Mouse (Mus musculus) hindbrain, embryonic 14.5 days (tissue): ENCODE measurements around the gene Nomo1. TPM values are rescaled to one million over a fixed set of nuclear protein-coding genes. Genes with fewer than 3 reads are reported as not detected.

Source experiments
- ATAC-seq: fragments of 200-750 bp; cut with Nextera tagmentation; 2 replicates; pipeline ENCODE4 v1.8.0; 2017; ENCODE audit warnings: moderate number of reproducible peaks, mild to moderate bottlenecking, moderate TSS enrichment, moderate library complexity; ENCODE audit not compliant: low FRiP score
- DNase-seq: peaks from one replicate; pipeline ENCODE4 v3.0.0-alpha.2; 2015; ENCODE audit warnings: low spot score
- H3K27ac ChIP-seq: fragments of 300-500 bp; sonication (generic); 2 replicates; pipeline ENCODE4 v1.5.1; 2014; ENCODE audit warnings: mild to moderate bottlenecking, moderate library complexity
- H3K27me3 ChIP-seq: fragments of 300-500 bp; sonication (generic); 2 replicates; pipeline ENCODE4 v1.6.1; 2014; ENCODE audit warnings: mild to moderate bottlenecking, low read length, mixed read lengths; ENCODE audit not compliant: control insufficient read depth, insufficient read depth
- H3K36me3 ChIP-seq: fragments of 300-500 bp; sonication (generic); replicated peaks from 2 replicates; pipeline ENCODE4 v1.6.1; 2014; ENCODE audit not compliant: control insufficient read depth, insufficient read depth
- H3K4me1 ChIP-seq: fragments of 300-500 bp; sonication (generic); replicated peaks from 2 replicates; pipeline ENCODE4 v1.6.1; 2014; ENCODE audit warnings: antibody characterized with exemption, low read length, mixed read lengths; ENCODE audit not compliant: control insufficient read depth, insufficient read depth
- H3K4me2 ChIP-seq: fragments of 300-500 bp; sonication (generic); replicated peaks from 2 replicates; pipeline ENCODE4 v1.6.1; 2014; ENCODE audit warnings: mild to moderate bottlenecking, moderate library complexity
- H3K4me3 ChIP-seq: fragments of 300-500 bp; sonication (generic); replicated peaks from 2 replicates; pipeline ENCODE4 v1.5.1; 2014; ENCODE audit warnings: mild to moderate bottlenecking, low read length
- H3K9ac ChIP-seq: fragments of 300-500 bp; sonication (generic); 2 replicates; pipeline ENCODE4 v1.6.1; 2014
- H3K9me3 ChIP-seq: fragments of 300-500 bp; sonication (generic); 2 replicates; pipeline ENCODE4 v1.6.1; 2016; ENCODE audit warnings: low read length; ENCODE audit not compliant: control insufficient read depth
- WGBS: fragments of 180-500 bp; shearing (Covaris S2); extraction: QIAGEN DNeasy Blood & Tissue Kit; methylation state at CpG from one replicate; pipeline ENCODE4 v1.1.7; 2014; 5-methylcytosine and 5-hydroxymethylcytosine counted together
- polyA plus RNA-seq: library from polyadenylated mRNA; unstranded; fragments of >200 nt; fragmentation: Nextera tagmentation; extraction: Ambion mirVana; gene quantifications from 2 replicates; pipeline ENCODE4 v1.2.1, GENCODE M21; 2014

Nomo1 gene
- polyA plus RNA-seq, 1 experiment from 2014 or later, result 29.3 TPM

- H3K27me3 ChIP-seq, result no peaks in the 10 kb centered on the region
- H3K4me1 ChIP-seq, result peaks cover 9% of the 10 kb centered on the region; the same call in 1 of the 2 replicates
- H3K27ac ChIP-seq, result no peak overlapping the region
- H3K4me2 ChIP-seq, result no peak overlapping the region
- no peak overlapping the region for H3K4me3 ChIP-seq
- no peaks in the 10 kb centered on the region for H3K36me3 ChIP-seq
- no peak overlapping the region for H3K9ac ChIP-seq
- 40% methylated on average over 4 of the region's 4 CpGs for WGBS
- ATAC-seq (no peak), DNase-seq (no peak)
- no peaks in the 10 kb centered on the region for H3K9me3 ChIP-seq
Observed at GRCm38 (mm10) chr7:46122964-46123363, 89.5 kb downstream of the Nomo1 start.

- Histone ChIP-seq H3K9me3 (no peaks in the 10 kb centered on the region), H3K27me3 (no peaks in the 10 kb centered on the region), H3K36me3 (no peaks in the 10 kb centered on the region), H3K4me2 (no peak overlapping the region), H3K27ac (no peak overlapping the region), H3K9ac (no peak overlapping the region), H3K4me3 (no peak overlapping the region), H3K4me1 (peaks cover 10% of the 10 kb centered on the region; the same call in 1 of the 2 replicates)
- DNase-seq (no peak), ATAC-seq (no peak)
- 67% methylated on average over 6 of the region's 6 CpGs for WGBS
Observed at GRCm38 (mm10) chr7:46124460-46124859, 91.0 kb downstream of the Nomo1 start.

- WGBS, result 85% methylated on average over 11 of the region's 11 CpGs
- no peak overlapping the region for H3K9ac ChIP-seq
Observed at GRCm38 (mm10) chr7:46125340-46125739, 91.8 kb downstream of the Nomo1 start.

GRCm38 (mm10) chr7:46128196-46128595 is 94.7 kb downstream of the Nomo1 start:
- Histone ChIP-seq H3K9ac (no peak overlapping the region), H3K4me1 (0 out of 2 replicates have a peak, but pooled peaks cover 13% of the 10 kb centered on the region), H3K27me3 (no peaks in the 10 kb centered on the region), H3K27ac (peak overlapping the region; percentile 32; the same call in 1 of the 2 replicates), H3K4me2 (no peak overlapping the region), H3K36me3 (no peaks in the 10 kb centered on the region), H3K4me3 (no peak overlapping the region), H3K9me3 (no peaks in the 10 kb centered on the region)
- DNase-seq, result no peak
- 19% methylated on average over 7 of the region's 7 CpGs for WGBS
- ATAC-seq, result peak; percentile 67

More at GRCm38 (mm10) chr7:46125340-46125739, 91.8 kb downstream of the Nomo1 start:
- Histone ChIP-seq H3K4me1 (peaks cover 13% of the 10 kb centered on the region; the same call in 1 of the 2 replicates), H3K27ac (no peak overlapping the region), H3K9me3 (no peaks in the 10 kb centered on the region), H3K36me3 (no peaks in the 10 kb centered on the region), H3K4me2 (no peak overlapping the region), H3K27me3 (no peaks in the 10 kb centered on the region), H3K4me3 (no peak overlapping the region)
- ATAC-seq (no peak), DNase-seq (no peak)

GRCm38 (mm10) chr7:46129463-46130179 is 96.1 kb downstream of the Nomo1 start:
- H3K9me3 ChIP-seq, result no peaks in the 10 kb centered on the region
- DNase-seq (no peak), ATAC-seq (peak; percentile 25; the same call in 1 of the 2 replicates)
- no peaks in the 10 kb centered on the region for H3K27me3 ChIP-seq
- H3K4me2 ChIP-seq, result no peak overlapping the region
- no peaks in the 10 kb centered on the region for H3K36me3 ChIP-seq
- WGBS, result 36% methylated on average over 7 of the region's 7 CpGs
- no peak overlapping the region for H3K27ac ChIP-seq
- no peak overlapping the region for H3K4me3 ChIP-seq
- H3K4me1 ChIP-seq, result peaks cover 15% of the 10 kb centered on the region
- no peak overlapping the region for H3K9ac ChIP-seq

- ATAC-seq, result no peak
- DNase-seq, result no peak
- Histone ChIP-seq H3K4me2 (no peak overlapping the region), H3K36me3 (no peaks in the 10 kb centered on the region), H3K4me3 (no peak overlapping the region), H3K4me1 (peaks cover 15% of the 10 kb centered on the region), H3K9me3 (no peaks in the 10 kb centered on the region), H3K9ac (no peak overlapping the region), H3K27ac (no peak overlapping the region), H3K27me3 (no peaks in the 10 kb centered on the region)
- WGBS, result 83% methylated on average over 7 of the region's 7 CpGs
Observed at GRCm38 (mm10) chr7:46130723-46131122, 97.2 kb downstream of the Nomo1 start.

- WGBS, result 25% methylated on average over 3 of the region's 3 CpGs
- H3K27ac ChIP-seq, result no peak overlapping the region
- H3K9me3 ChIP-seq, result no peaks in the 10 kb centered on the region
- ATAC-seq (no peak), DNase-seq (no peak)
- peaks cover 15% of the 10 kb centered on the region for H3K4me1 ChIP-seq
- H3K4me2 ChIP-seq, result no peak overlapping the region
- H3K36me3 ChIP-seq, result no peaks in the 10 kb centered on the region
- no peak overlapping the region for H3K4me3 ChIP-seq
- H3K27me3 ChIP-seq, result no peaks in the 10 kb centered on the region
- H3K9ac ChIP-seq, result no peak overlapping the region
Observed at GRCm38 (mm10) chr7:46131266-46131665, 97.8 kb downstream of the Nomo1 start.

GRCm38 (mm10) chr7:46131806-46132205 is 98.3 kb downstream of the Nomo1 start:
- H3K4me3 ChIP-seq, result no peak overlapping the region
- no peak for DNase-seq
- no peak overlapping the region for H3K9ac ChIP-seq
- peaks cover 15% of the 10 kb centered on the region for H3K4me1 ChIP-seq
- no peaks in the 10 kb centered on the region for H3K36me3 ChIP-seq
- H3K4me2 ChIP-seq, result no peak overlapping the region
- H3K9me3 ChIP-seq, result no peaks in the 10 kb centered on the region
- H3K27me3 ChIP-seq, result no peaks in the 10 kb centered on the region
- 52% methylated on average over 8 of the region's 8 CpGs for WGBS
- no peak overlapping the region for H3K27ac ChIP-seq
- ATAC-seq, result no peak

- Histone ChIP-seq H3K4me2 (no peak overlapping the region), H3K27me3 (no peaks in the 10 kb centered on the region), H3K27ac (no peak overlapping the region), H3K4me3 (no peak overlapping the region), H3K36me3 (no peaks in the 10 kb centered on the region), H3K9me3 (no peaks in the 10 kb centered on the region), H3K9ac (no peak overlapping the region), H3K4me1 (peaks cover 15% of the 10 kb centered on the region)
- DNase-seq, result no peak
- 87% methylated on average over 12 of the region's 12 CpGs for WGBS
- no peak for ATAC-seq
Observed at GRCm38 (mm10) chr7:46132229-46132628, 98.7 kb downstream of the Nomo1 start.
